Mouse (Mus musculus) layer of hippocampus, adult 9-11 months (tissue): ENCODE measurements at regions not wholly inside any gene's neighbourhood (a gene's known extent, or its start where the extent isn't known, plus 50 kb on each side); places are given as distances from the start of the nearest gene placed in this dataset.
"Not testable (repeated sequence)": the region's sequence is repeated elsewhere in the genome, so short reads cannot be mapped to it uniquely, and the experiment has no call there.

Experiments used
- DNase-seq: peaks from one replicate; pipeline ENCODE4 v3.0.0; 2022

DNA sequence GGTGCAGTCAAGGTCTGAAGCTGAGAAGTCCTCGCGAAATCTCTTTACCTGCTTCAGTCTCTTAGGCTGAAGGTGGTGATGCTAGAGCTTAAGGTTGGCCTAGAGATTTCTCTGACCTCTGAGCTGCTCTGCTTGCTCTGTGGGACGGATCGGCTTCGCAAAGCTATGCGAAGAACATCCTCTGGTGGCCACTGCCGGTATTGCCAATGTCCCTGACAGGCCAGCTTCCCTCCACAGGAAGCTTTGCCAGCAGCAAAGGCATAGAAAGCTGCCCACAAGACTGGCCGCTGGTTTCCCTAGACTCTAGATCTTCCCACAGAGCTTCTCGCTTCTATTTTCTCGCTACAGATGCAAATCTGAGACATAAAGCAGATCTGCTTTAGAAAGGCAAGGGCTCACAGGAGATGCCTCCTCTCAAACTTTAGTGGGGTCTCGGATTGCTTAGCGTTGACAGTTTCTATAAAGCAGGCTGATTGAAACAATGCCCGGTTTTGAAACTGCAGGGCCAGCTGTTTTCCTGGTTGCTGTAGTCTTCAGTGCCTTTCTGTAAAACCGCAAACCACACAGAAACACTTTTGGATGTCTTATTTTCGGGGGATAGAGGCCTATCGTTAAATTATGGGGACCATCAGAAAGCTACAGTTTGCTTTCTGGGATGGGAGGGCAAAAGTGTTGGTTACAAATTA, 153.7 kb downstream of the Car8 start:
- DNase-seq = peak; percentile 35

DNA sequence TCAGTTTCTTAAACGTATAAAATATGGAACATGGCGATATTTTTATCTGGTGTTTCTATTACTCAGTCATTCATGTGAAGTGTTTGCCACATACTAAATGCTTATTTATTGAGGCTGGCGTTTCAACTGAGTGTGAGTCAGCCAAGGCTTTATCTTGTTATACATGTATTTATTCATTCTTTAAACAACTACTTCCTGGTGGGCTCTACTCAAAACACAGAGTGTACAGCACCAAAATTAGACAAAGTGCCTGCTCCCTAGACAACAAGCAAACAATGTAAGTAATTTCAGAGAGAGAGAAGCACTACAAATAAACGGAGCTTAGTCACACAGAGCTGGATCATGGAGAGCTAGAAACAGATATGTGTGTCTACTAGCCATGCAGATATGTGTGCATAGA, 159.5 kb downstream of the Car8 start:
- DNase-seq = no peak

DNA sequence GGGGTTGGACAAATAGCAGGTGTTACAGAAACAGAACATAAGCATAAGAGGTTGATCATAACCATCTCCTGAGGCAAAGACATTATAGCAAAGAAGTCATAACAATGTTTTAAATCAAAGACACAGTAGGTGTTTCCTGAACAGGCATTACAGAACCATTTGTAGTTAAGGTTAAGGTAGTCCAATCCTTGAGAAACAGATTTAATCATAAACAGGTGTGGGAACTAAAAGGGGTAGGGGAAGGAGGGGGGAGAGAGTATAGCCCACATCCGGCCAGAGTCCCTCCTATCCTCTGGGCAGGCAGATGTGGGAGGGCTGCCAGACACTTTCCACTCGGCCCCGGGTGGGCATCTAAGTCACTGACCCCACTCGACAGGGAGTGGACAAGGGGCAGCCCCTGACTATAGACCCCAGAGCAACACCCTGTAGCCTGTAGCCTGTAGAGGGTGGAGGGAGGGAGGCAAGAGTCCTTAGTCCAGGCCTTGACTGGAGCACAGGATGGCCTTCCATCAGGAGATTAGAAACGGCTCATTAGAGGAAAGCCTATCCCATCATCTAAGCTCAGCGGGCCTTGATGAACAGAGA, 165.8 kb downstream of the Car8 start:
- DNase-seq = no peak

DNA sequence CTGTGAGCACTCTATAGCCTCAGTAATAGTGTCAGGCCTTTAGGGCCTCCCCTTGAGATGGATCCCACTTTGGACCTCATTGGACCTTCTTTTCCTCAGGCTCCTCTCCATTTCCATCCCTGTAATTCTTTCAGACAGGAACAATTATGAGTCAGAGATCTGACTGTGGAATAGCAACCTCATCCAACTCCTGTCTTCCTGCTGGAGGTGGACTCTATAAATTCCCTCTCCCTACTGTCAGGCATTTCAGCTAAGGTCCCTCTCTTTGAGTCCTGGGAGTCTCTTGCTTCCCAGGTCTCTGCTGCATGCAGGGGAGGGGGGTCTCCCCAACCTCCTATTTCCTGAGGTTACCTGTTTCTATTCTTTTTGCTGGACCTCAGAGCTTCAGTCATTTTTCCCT, 168.1 kb downstream of the Car8 start:
- not testable (repeated sequence) for DNase-seq

DNA sequence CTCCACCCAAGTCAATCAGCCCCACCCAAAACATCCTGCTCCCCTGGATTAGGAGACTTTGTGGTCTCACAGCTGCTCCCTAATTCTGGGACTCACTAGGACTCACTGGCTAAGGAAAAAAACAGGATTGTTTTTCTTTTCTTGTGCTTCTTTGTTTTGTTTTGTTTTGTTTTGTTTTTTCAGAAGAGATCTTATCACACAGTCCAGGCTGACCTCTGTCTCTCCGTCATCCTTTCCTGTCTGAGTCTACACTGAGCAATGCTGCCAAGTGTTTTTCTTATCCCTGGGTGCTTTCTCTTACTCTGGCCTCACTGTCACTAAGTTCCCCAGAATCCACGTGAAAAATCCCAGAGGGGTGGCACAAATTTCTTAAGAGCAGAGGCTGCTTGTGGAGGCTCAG, 170.8 kb downstream of the Car8 start:
- DNase-seq = no peak

DNA sequence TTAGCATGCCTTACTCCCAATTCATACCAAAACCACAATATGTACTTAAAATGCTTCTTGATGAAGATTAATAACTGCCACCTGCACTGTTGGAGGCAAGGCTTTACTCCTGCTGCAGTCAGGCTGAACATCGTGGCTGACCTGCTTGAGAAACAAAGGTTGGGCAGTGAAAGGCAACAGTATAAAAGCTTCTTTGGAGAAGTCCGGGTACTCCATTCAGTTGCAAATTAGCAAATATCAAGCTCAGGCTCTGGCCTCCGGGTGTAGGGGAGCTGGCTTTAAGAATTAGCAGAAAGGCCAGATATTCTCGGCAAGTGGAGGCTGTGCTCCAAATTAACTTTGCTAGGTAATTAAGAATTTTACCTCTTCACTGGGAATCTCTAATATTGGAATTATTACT, 197.1 kb downstream of the Car8 start:
- no peak for DNase-seq

DNA sequence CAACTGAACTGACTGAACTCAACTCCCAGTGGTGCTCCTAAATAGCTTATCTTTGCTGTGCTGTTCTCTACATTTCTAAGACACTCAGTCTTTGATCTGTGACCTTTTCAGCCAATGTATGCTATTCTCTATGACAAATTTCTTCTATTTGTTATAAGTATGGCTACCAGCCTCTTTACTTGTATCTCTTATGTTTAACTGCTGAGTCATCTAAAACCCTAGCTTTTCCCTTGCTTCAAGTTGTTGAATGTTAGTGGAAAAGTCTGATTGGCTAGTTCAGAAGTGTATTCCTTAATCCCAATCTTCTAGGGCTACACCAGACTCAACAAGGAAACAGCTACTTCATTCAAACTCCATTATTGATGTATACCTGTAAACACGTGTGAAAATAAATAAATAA, 201.0 kb downstream of the Car8 start:
- DNase-seq = no peak

DNA sequence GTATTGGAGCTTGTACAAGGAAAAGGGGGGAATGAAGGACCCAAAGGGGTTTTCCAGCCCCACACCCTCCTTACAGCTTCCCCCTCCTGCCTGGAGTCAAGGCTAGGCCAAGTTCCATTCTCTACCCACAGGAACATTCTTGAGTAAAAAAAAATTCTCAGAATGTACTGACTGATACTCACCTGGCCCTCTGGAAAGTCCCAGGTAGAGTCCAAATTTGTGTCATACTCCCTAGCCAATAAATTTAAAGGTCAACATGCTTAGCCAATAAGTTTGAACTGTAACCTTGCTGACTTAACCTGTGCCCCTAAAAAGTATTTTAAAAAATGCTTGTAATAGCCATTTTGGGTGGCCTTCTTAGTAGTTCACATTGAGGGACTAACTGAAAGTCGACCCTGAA, 205.4 kb downstream of the Car8 start:
- DNase-seq = not testable (repeated sequence)

DNA sequence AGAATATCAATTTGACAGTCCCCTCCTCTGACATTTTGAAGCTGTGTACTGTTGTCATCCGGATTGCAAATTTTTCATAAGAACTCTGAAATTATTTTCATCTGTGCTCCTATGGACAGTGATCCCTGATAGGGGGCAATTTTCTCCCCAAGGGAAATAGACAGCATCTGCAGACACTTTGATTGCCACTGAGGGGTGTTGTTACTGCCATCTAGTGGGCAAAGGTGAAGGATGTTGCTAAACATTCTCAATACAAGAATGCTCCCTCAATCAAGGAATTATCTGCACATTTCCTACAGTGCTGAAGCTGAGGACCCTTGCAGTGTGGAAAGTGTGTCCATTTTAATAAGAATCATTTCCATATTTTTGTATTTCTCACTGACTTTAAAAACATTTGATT, 233.7 kb downstream of the Car8 start:
- peak; percentile 27 for DNase-seq

DNA sequence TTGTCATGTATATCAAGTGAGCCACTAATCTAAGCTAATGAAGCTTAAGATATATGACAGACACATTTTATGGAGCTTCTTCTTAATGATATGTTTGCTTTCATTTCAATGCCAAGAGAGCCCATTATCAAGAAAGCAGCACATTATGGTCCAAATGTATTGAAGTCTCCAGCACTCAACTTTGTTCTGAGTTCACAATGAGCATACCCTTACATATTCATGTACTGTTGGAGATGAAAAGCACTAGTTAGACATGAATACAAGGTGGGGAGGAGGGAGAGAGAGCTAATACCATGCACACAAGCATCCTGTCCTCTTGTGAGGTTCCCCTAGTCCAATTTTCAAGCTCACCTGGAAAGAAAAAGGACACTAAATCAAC, 241.3 kb downstream of the Car8 start:
- DNase-seq = no peak

DNA sequence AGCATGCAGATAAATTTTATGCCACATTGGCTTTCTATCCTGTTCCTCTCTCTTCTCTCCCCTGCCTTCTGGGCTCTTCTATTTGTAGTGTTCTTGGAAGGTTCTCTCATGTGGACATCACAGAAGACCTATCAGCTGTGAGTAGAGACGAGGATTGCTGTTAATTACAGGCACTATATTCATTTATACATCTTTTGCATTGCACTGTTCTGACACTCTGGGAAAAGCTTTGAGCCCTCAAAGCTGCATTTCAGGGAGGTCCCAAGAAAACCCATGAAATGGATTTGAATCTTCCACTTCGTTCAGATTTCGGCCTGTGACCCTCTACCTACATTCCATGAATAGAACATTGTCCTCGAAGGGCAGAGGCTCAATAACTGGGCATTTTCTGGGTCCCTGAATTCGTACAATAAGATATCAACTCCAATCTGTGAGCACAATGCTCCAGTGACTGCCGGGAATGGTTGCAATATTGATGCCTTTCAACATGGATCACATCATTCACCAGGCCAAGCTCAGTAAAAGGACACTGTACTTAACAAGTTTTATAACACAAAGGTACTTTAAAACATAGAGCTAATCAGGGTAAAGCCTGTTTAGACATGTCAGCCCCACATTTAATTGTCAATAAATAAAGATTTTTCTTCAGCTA, 241.8 kb downstream of the Car8 start:
- no peak for DNase-seq

DNA sequence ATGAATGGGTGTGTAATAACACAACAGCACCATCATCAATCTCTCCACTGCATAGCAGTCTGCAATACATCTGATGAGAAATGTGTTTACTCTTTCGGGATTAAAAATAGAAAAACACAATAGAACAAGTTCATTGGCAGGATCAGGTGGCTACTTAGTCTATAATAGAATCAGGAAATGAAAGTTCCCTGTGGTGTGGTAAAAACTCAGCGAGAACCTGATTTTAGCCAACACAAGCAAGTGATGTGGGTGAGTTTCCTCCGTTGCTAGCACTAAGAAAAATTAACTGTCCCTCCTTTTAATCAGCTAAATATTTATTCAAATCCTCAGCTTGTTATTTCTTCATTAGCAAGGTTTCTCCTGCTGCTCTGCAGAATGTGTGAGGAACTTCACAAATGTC, 245.9 kb downstream of the Car8 start:
- DNase-seq = no peak

DNA sequence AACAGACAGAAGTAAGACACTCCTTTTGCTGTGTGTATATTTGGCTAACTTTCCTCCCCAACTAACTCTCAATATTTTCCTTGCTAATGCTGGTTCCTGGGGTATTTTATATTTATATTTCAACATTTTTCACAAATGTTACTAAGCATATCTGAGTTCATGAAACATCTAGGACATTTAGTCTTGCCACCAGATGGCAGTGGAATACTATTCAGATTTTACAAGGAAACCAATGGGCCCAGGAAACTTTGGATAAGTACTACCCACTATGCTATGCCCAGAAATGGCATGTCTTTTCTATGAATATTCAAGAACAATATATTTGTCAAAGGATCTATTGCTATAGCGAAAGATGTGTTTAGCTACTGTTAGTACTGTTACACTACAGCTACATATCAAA, 251.1 kb downstream of the Car8 start:
- DNase-seq = no peak

DNA sequence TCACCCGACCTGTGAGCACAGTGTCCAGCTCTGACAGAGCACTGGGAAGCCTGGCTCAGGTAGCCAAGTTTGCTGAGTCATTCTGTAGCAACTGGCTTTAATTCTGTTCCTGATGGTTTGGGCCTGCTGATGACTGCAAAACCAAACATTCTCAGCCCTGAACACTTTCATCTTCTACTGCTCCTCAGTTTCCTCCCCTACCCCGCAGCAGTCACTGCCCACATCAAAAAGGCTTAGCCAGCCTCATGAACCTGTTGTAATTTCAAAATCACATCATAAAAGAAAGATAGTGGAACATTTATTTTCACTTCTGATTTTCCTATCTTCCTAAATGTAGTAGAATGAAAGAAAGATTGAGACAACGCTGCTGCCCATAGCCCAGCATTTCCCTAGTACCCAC, 251.5 kb downstream of the Car8 start:
- DNase-seq = no peak

DNA sequence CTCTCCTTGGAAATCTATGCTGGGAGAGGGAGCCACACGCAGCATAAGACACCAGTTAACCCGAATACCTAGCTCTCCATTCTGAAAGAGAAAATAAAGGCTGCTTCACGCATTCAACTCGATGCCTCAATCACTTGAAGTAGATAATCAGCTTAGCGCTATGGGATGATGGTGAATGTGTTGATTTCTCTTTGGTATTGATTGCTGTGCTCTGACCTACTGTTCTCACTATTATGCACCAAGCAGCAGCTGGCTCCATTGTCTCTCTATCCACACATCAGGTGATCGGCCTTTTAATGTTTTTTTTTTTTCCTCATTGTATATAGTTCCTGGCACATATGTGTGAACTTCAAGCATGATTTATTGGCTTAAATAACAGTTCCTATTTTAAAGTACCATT, 254.0 kb downstream of the Car8 start:
- no peak for DNase-seq

DNA sequence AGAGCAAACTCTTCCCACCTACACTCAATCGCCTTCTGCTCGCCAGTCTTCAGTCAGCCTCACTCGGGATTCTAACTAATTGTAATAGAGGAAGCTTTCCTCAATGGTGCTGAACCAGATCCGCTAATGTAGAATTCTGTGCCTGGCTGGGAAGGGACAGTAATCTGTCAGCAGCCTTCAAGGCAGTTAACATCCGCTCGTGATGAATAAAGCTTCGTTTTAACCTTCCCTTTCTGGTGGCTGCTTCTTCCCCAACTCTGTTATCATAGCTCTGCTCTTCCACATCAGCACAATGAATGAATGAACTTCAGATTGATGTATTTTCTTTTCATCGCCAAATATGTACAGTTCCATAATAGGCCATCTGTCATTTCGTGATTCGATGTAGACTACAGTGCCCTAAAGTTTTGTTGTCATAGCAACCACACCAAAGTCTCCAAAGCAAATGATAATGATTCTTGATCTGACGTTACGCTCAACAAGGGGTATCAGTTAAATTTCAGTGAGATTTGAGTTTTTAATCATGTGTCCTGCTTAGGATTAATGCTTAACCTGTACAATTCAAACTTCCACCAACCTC, 259.0 kb downstream of the Car8 start:
- no peak for DNase-seq

DNA sequence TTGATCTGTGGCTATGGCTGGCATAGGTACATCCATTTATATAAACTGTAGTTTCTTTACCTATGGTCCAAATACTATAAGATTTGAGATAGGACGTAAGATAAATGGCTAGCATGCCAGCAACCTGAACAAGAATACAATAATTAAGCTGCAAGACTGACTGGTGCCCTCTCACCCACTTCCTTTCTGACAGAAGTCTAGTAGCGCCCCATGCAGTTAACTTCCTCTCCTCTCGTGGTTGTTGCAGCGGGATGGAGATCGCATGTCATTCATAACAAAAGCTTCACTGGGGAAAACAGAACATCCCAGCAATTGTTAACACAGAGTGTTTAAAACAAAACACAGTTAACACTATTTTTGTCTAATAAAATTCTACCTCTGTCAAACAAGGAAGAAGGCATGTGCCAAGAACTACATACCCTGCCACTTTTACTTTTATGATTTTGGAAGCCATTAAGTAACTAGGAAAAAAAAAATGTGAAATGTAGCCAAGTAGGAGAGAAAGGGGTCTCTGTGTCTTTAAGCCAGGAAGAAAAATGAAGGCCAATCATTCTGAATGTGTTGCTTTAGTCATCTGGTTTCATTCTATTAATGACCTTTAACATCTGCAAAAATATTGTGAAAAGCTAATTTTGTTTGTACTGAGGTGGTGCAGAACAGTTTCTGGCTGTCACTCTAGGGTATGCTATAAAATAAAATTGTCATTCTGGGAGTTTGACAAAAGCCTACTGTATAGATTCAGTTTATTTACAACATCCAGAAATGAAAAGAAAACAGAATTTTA, 261.0 kb downstream of the Car8 start:
- no peak for DNase-seq

DNA sequence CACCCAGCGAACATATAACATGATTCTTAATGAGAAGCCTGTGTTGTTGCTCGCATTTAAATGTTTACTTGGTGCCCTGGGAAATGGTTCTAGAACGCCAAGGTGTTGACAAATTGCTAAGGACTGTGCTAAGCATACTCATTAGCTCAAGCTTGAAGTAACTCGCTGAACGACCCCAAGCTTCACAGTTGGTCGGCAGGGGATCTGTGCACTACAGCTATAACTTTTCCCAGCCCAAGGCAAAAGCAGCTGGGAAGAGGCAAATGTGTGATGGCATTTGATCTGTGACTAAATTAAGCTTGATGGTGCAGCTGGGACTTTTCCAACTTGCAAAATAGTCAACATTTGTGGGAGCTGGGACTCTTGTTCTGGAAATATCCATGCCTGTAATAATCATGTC, 268.6 kb downstream of the Car8 start:
- no peak for DNase-seq

DNA sequence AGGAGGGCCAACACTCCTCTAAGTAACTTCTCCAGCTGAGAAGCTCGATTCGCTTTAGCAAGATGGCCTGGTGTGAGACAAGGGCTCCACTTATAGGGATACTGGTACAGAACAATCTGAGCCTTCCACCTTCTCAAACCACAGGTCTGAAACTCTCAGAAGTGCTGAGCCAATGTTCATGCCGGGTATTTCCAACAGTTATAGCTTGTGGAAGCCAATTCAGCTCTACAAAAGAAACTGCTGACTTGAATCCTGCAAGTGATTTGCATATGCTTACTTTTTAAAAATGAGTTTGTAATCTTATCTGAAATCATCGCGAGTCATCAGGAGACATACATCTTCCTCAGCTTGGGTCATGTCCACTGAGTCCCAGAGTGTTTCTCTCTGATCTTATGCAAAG, 273.2 kb downstream of the Car8 start:
- no peak for DNase-seq

DNA sequence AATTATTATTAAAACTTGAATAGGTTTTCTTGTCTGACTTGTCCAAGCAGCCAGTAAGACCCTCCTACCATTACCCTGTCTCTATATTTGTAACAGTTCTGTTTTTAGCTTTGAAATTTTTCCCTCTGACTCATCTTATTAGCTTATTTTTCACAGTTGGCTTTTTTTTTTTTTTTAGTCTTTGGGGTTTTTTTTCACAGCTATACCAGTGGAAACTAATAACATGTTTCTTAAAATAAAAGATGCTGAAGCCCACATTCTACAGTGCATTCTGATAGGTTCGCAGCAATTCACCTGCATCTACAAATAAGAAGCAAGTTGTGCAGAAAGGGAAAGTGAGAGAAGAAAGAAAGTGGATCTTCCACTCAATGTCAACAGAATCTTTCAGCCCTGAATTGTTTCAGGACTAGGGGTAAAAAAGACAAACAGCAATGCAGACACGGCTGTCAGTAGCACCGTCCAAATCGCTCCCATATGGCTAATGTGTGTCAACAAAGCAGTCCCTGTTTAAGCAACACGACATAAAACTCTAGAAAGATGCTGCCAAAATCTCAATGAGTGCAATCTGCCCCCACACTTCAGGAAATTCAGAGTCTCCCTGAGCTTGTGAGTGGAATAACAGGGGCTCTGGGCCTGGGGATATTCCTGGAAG, 277.2 kb downstream of the Car8 start:
- DNase-seq = peak; percentile 26

DNA sequence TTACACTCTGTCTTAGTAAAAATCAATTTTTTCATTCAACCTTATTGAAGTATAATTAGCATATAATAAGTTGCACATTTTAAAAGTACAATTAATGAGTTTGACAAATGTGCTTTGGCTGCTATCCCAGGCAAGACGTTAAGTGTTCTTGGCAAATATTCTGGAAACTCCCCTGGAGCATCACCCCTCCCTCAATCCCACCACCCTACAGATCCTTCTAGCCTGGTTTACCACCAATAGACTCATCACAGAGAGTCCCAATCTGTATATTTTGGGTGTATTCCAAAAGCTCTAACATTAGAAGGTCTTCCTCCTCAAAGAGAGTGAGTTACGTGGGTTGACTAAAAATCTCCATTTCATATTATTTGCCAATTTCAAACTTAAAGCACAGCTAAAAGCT, 278.5 kb downstream of the Car8 start:
- no peak for DNase-seq

DNA sequence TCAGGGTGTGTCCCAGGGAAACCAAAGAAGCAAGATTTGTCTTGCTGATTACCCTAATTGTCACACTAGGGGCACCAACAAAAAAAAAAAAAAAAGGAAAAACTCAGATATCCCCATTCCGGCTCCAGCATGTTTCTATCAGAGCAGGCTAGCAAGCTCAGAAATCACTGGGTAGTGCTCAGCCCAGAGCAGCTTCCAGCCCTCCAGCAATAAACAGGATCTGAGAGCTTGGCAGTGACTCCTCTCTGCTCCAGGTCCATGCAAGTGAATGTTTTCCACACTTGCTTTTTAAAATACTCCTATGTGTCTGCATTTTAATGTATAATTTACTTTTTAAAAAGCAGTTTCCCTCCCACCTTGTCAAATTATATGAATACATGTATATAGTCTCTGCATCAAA, 290.8 kb downstream of the Car8 start:
- no peak for DNase-seq

DNA sequence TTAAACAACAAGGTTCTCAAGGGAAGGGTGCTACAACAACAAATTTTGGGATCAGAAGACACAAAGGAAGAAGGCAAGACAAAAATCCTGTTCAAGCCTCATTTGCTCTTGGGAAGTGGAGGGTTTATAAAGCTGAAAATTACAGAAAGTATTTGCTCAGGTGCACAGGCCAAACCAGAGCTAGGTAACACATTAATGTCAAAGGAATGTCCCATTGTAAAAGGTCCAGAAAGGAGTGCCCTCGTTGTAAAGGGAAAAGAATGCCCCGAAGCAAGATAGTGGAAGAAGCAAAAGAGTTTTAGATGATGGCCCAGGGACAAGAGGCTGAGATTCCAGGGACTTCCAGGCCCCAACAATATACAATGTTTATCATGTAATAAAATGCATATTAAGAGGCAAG, 317.3 kb downstream of the Car8 start:
- no peak for DNase-seq
